Mouse (Mus musculus) T-helper 1 cell (primary cell): ENCODE measurements around the gene Npy4r.

Experiments used
- in situ Hi-C: fragments of 300-600 bp; cut with MboI, MseI; formaldehyde crosslinking; loops from one replicate; pipeline ENCODE4 v1.15.1; 2025; ENCODE audit warnings: high pct_unique_total_duplicates

Npy4r gene

GRCm38 (mm10) chr14:34120016-34120910, 32.0 kb downstream of the Npy4r start:
- in situ Hi-C loops = no loop called here

- in situ Hi-C loops = no loop called here
These were observed 33.1 kb downstream of the Npy4r start for GRCm38 (mm10) chr14:34119046-34119723.

- in situ Hi-C loops = no loop called here
These were observed 38.0 kb downstream of the Npy4r start for GRCm38 (mm10) chr14:34114311-34114710.

GRCm38 (mm10) chr14:34107594-34107993, 44.7 kb downstream of the Npy4r start:
- in situ Hi-C loops = loop anchor here (10.0 kb wide), 1 partner anchor 467 kb away; no protein-coding TSS in a partner anchor

- in situ Hi-C loops = loop anchor here (10.0 kb wide), 1 partner anchor 468 kb away; no protein-coding TSS in a partner anchor
These were observed 45.8 kb downstream of the Npy4r start for GRCm38 (mm10) chr14:34106389-34107062.

- in situ Hi-C loops = loop anchor here (10.0 kb wide), 1 partner anchor 470 kb away; no protein-coding TSS in a partner anchor
These were observed 47.4 kb downstream of the Npy4r start for GRCm38 (mm10) chr14:34104892-34105291.

- in situ Hi-C loops = loop anchor here (10.0 kb wide), 1 partner anchor 471 kb away; no protein-coding TSS in a partner anchor
These were observed 48.4 kb downstream of the Npy4r start for GRCm38 (mm10) chr14:34103855-34104254.

GRCm38 (mm10) chr14:34102601-34103000, 49.7 kb downstream of the Npy4r start, which contains the start of gene A630023A22Rik:
A630023A22Rik (minus strand) TSS chr14:34102754.
- in situ Hi-C loops = loop anchor here (10.0 kb wide), 1 partner anchor 472 kb away; no protein-coding TSS in a partner anchor

- in situ Hi-C loops = no loop called here
These were observed 56.1 kb downstream of the Npy4r start for GRCm38 (mm10) chr14:34096161-34096560.
